Mouse (Mus musculus) liver, adult (tissue): ENCODE results near the gene Olfr1112.

ENCODE experiments used
- GATA4 ChIP-seq: IDR thresholded peaks from 2 replicates; pipeline ENCODE4 v1.6.1; 2014; ENCODE audit warnings: mild to moderate bottlenecking, low read length; ENCODE audit not compliant: insufficient replicate concordance

The Olfr1112 gene

DNA sequence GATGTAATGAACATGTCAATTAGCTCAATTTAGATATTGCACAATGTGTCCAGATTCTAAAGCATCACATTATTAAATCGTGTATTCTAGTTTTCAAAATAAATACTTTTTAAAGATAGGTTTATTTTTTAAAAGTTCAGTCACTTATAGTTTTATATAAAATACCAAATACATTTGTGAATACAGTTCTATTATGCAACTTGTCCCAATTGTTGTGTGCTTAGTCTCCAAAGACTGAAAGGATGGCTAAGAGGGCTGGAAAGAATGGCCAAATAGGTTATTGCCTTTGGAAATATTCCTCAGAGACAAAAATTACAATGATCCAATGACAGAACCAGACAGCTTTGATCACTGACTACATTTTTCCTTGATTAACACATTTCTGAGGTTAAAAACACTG, at the start of gene Olfr1112:
Gene Olfr1112 (plus strand): TSS at position 301 of the 400 bp plus-strand sequence.
- TF ChIP-seq GATA4 = no peak

GRCm38 (mm10) chr2:87140200-87140599, 47.4 kb upstream of the Olfr1112 start, which contains the start of gene Olfr1110:
Gene Olfr1110 (minus strand): TSS chr2:87140300.
- TF ChIP-seq GATA4 = no peak

DNA sequence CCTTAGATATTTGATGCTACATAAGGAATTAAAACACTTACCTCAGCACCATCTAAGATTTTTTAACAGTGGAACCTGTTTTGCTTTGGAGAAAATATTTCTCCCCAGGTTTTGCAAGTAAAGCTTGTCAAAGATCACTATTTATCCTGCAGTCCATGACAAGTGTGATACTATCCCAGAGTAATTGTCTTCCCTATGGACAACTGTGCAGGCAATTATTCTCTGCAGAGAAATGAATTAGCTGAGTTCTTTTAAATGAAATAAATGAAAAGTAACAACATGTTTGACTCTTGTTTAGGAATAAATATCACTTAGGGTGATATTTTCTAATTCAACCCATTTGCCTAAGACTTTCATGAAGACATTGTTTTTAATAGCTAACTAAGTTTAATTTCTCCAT, 35.1 kb upstream of the Olfr1112 start, which contains the start of gene Olfr1111:
Gene Olfr1111 (minus strand): TSS at position 101 of the 400 bp plus-strand sequence.
- TF ChIP-seq GATA4 = no peak

DNA sequence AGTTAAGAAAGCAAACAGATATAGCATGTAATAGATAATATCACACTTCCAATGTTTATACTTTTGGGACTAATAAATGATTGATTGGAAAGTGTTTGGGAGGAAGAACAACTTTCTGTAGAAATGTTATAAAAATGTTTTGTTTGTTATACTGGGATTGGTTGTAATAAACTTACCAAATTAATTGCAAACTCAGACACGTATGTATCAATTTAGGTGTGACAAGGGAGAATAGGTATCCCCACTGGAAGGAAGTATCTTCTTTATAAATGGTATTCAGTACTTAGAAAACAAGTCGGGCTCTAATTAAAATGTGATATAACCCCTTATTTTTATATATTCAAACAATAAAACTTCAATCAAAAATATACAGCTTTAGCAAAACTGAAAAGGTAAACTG, 21.1 kb downstream of the Olfr1112 start, which contains the start of gene Olfr1113:
Gene Olfr1113 (plus strand): TSS at position 301 of the 400 bp plus-strand sequence.
- TF ChIP-seq GATA4 = no peak
